ENCODE assay signal across 29 mouse cellular contexts in the genomic region with DNA sequence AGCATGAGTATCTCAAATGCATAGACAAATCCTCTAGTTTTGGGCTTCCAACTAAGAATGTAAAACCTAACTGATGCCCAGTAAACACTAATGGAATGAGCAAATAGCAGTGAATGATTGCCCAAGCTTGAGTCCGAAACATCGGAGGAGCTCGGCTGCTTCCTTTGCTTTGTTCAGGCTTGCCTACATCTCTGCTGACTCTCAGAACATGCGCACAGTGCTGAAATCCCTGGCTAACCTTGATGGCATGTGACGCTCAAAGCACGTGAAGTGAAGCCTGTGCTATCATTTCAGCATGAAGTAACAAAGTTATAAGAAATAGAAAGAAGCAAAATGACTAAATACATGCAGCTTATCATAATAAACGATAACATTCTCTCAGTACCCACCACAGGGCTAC.
A peak's percentile ranks its signal among the peaks of the same experiment; 100 is the strongest.
DNase-seq lines count a peak whose midpoint lies in the region; ATAC-seq and TF ChIP-seq lines count a peak whose summit lies in the region.
"Had no signal": no experiment of that assay in that cellular context is flagged by ENCODE, and none has a peak within 500 bp of the region (broad histone marks: within the 10 kb centered on the region; RNA-seq: fewer than 3 reads in every experiment).

No protein-coding gene starts in this region.

- H3K4me1 ChIP-seq in kidney, embryonic 14.5 days (ENCODE audit: control insufficient read depth, insufficient read depth, low read length) = peaks cover 8% of the 10 kb centered on the region; the same call in 1 of the 2 replicates

- H3K9ac ChIP-seq in kidney, embryonic 14.5 days (ENCODE audit: low read depth, low read length) = no peak overlapping the region
- H3K9ac ChIP-seq: forebrain, embryonic 13.5 days; heart, embryonic 13.5 days; hindbrain, embryonic 14.5 days; limb, embryonic 12.5 days; midbrain, embryonic 12.5 days; neural tube, embryonic 12.5 days had no signal

- no peak overlapping the region for H3K4me3 ChIP-seq in gastrocnemius, adult 2 months
- no peak overlapping the region for H3K4me3 ChIP-seq in kidney, embryonic 14.5 days (ENCODE audit: low read length)
- H3K4me3 ChIP-seq: forebrain, embryonic 13.5 days; heart, embryonic 13.5 days; layer of hippocampus, adult 2 months; left cerebral cortex, adult 2 months; limb, embryonic 12.5 days; megakaryocyte, embryonic 14.5 days; midbrain, embryonic 12.5 days; myocyte; neural tube, embryonic 12.5 days had no signal

- 88% methylated on average over 7 of the region's 7 CpGs for WGBS in kidney, embryonic 14.5 days

- no peaks in the 10 kb centered on the region for H3K36me3 ChIP-seq in kidney, embryonic 14.5 days (ENCODE audit: control insufficient read depth, insufficient read depth, low read length)
- H3K36me3 ChIP-seq: heart, embryonic 13.5 days; limb, embryonic 12.5 days; midbrain, embryonic 12.5 days; neural tube, embryonic 12.5 days had no signal

- TF ChIP-seq CTCF in gastrocnemius, adult 2 months (IDR thresholded peaks at IDR 0.05) = no peak

- intact Hi-C loops in gastrocnemius, adult 2 months (cut with DNase I) = loop anchor here (2.0 kb wide), 1 partner anchor 24 kb away; no protein-coding TSS in a partner anchor
- intact Hi-C loops in gastrocnemius, postnatal 36 days (cut with DNase I) = no loop called here

- H3K9me3 ChIP-seq in kidney, embryonic 14.5 days (ENCODE audit: control insufficient read depth, low read length) = no peaks in the 10 kb centered on the region
- H3K9me3 ChIP-seq: forebrain, embryonic 13.5 days; heart, embryonic 13.5 days; limb, embryonic 12.5 days; megakaryocyte, embryonic 14.5 days; midbrain, embryonic 12.5 days; neural tube, embryonic 12.5 days had no signal

- H3K27ac ChIP-seq in gastrocnemius, adult 2 months = peak overlapping the region; percentile 39; the same call in 1 of the 2 replicates
- no peak overlapping the region for H3K27ac ChIP-seq in kidney, embryonic 14.5 days (ENCODE audit: low read depth, low read length)
- H3K27ac ChIP-seq: forebrain, embryonic 13.5 days; hindbrain, embryonic 14.5 days; limb, embryonic 12.5 days; midbrain, embryonic 12.5 days; neural tube, embryonic 12.5 days had no signal

- no peak overlapping the region for H3K4me2 ChIP-seq in kidney, embryonic 14.5 days (replicated peaks; ENCODE audit: low read depth, low read length)
- H3K4me2 ChIP-seq: forebrain, embryonic 13.5 days; heart, embryonic 13.5 days; hindbrain, embryonic 14.5 days; limb, embryonic 12.5 days; liver, embryonic 11.5 days; midbrain, embryonic 12.5 days; neural tube, embryonic 12.5 days had no signal

- no peaks in the 10 kb centered on the region for H3K27me3 ChIP-seq in kidney, embryonic 14.5 days (ENCODE audit: control insufficient read depth, insufficient read depth, low read length)
- H3K27me3 ChIP-seq: CH12.LX; heart, embryonic 13.5 days; limb, embryonic 12.5 days; neural tube, embryonic 12.5 days had no signal

- ATAC-seq in kidney, embryonic 14.5 days (ENCODE audit: low FRiP score, low TSS enrichment) = no peak
- ATAC-seq: forebrain, embryonic 13.5 days; intestine, postnatal 0 days had no signal

- no peak for DNase-seq in gastrocnemius, adult 2 months
- DNase-seq in gastrocnemius, postnatal 36 days = no peak
- DNase-seq in kidney, postnatal 36 days = peak; percentile 22 to 31
- peak; percentile 50 for DNase-seq in urinary bladder, postnatal 14 days (ENCODE audit: low spot score)
- no peak for DNase-seq in urinary bladder, postnatal 4 days (ENCODE audit: low spot score in 2 of 2)
- DNase-seq in right cerebral cortex, postnatal 36 days (ENCODE audit: low spot score in 2 of 2) = no peak
- DNase-seq: adrenal gland, adult 8-10 months; cerebellum, adult 2 months; cerebellum, postnatal 14 days; gastrocnemius, postnatal 25 days; heart, postnatal 10 days; lung, postnatal 4 days; right cerebral cortex, adult 18-20 months; right cerebral cortex, postnatal 4 days; thymus, postnatal 14 days had no signal

Comparison
In these comparisons a context has a peak if more than half of its experiments do, and no peak if none do; other contexts are left out.
1. DNase-seq: peak in kidney, postnatal 36 days (2 of 2) and urinary bladder, postnatal 14 days (single experiment); none in gastrocnemius, adult 2 months (single experiment), gastrocnemius, postnatal 36 days (0 of 2), urinary bladder, postnatal 4 days (0 of 2) and right cerebral cortex, postnatal 36 days (0 of 2).